Mouse (Mus musculus): ENCODE data around the gene E130309D02Rik.
A peak's percentile ranks its signal among the peaks of the same experiment; 100 is the strongest.

DNA sequence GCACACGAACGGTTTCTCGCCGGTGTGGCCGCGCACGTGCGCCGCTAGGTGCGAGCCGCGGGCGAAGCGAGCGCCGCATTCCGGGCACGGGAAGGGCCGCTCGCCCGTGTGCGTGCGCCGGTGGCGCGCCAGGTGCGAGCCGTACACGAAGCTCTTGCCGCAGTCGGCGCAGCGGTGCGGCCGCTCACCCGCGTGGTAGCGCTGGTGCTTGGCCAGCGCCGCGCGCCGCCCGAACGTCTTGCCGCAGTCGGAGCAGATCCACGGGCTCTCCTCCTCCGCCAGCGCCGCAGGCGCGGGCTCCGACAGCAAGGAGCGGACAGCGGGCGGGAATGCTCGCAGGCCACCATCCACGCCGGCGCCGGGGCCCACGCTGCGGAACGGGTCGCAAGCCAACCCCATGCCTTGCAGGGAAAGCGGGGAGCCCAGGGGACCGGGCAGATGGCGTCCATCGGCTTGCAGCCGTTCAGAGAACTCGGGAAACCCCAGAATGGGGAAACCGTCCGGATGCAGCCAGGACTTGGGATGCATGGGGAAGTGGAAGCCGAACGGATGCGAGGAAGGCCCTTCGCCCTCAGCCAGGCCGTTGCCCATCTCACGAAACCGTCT lies 61.2 kb downstream of the E130309D02Rik start:
- TF ChIP-seq CTCF (IDR thresholded peaks at IDR 0.05; ENCODE audit: borderline replicate concordance, insufficient read depth, low read depth, low read length) (no peak), POLR2A (IDR thresholded peaks at IDR 0.05; ENCODE audit: borderline replicate concordance, insufficient read depth, low read length) (0 out of 2 replicates have a peak, but pooled peaks have one; percentile 14)

Measured in cerebellum, adult 2 months (tissue).